Mouse (Mus musculus) forebrain, embryonic 12.5 days (tissue): ENCODE measurements at regions not wholly inside any gene's neighbourhood (a gene's known extent, or its start where the extent isn't known, plus 50 kb on each side); places are given as distances from the start of the nearest gene placed in this dataset.

Experiments
- ATAC-seq: fragments of 200-750 bp; cut with Nextera tagmentation; 2 replicates; pipeline ENCODE4 v1.8.0; 2017; ENCODE audit warnings: moderate TSS enrichment; ENCODE audit not compliant: low FRiP score
- H3K27ac ChIP-seq: fragments of 300-500 bp; sonication (generic); 2 replicates; pipeline ENCODE4 v1.5.1; 2016; ENCODE audit warnings: mild to moderate bottlenecking
- H3K27me3 ChIP-seq: fragments of 300-500 bp; sonication (generic); 2 replicates; pipeline ENCODE4 v1.6.1; 2016; ENCODE audit warnings: mild to moderate bottlenecking
- H3K36me3 ChIP-seq: fragments of 300-500 bp; sonication (generic); replicated peaks from 2 replicates; pipeline ENCODE4 v1.6.1; 2016; ENCODE audit warnings: mild to moderate bottlenecking
- H3K4me1 ChIP-seq: fragments of 300-500 bp; sonication (generic); 2 replicates; pipeline ENCODE4 v1.6.1; 2016
- H3K4me2 ChIP-seq: fragments of 300-500 bp; sonication (generic); 2 replicates; pipeline ENCODE4 v1.6.1; 2016; ENCODE audit warnings: mild to moderate bottlenecking, moderate library complexity
- H3K4me3 ChIP-seq: fragments of 300-500 bp; sonication (generic); replicated peaks from 2 replicates; pipeline ENCODE4 v1.5.1; 2016; ENCODE audit warnings: mild to moderate bottlenecking
- H3K9ac ChIP-seq: fragments of 300-500 bp; sonication (generic); 2 replicates; pipeline ENCODE4 v1.6.1; 2016; ENCODE audit warnings: mild to moderate bottlenecking
- H3K9me3 ChIP-seq: fragments of 300-500 bp; sonication (generic); 2 replicates; pipeline ENCODE4 v1.6.1; 2016
- WGBS: fragments of 180-500 bp; shearing (Covaris S2); methylation state at CpG from one replicate; pipeline ENCODE4 v1.1.7; 2016; 5-methylcytosine and 5-hydroxymethylcytosine counted together

- H3K4me2 ChIP-seq = no peak overlapping the region
- WGBS = 35% methylated on average over 6 of the region's 6 CpGs
- H3K4me1 ChIP-seq = peaks cover 6% of the 10 kb centered on the region; the same call in 1 of the 2 replicates
- no peaks in the 10 kb centered on the region for H3K36me3 ChIP-seq
- H3K4me3 ChIP-seq = no peak overlapping the region
- no peak overlapping the region for H3K27ac ChIP-seq
- no peaks in the 10 kb centered on the region for H3K9me3 ChIP-seq
- no peaks in the 10 kb centered on the region for H3K27me3 ChIP-seq
- ATAC-seq = no peak
- H3K9ac ChIP-seq = no peak overlapping the region
Measured at GRCm38 (mm10) chr2:45205756-45206155, 88.6 kb upstream of the Zeb2 start.

DNA sequence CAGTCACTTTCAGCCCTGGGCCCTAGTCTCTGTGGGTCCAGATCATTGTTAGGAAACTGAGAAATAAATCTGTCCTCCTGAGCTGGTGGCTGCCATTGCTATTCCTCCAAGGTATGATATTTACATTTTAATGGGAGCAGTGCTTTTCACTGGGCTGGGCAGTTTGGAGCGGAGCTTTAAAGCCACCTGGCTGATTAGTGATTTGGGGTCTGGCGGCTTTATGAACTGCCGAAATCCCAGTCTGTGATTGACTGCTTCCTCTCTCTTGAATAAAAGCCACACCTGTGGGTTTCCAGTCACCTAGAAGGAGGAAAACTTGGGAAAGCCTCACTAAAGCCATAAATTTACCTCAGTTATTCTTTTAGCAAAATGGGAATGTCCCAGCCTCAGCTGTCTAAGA lies 88.0 kb upstream of the Zeb2 start:
- WGBS = 47% methylated on average over 3 of the region's 3 CpGs
- ATAC-seq = no peak
- no peaks in the 10 kb centered on the region for H3K9me3 ChIP-seq
- H3K4me2 ChIP-seq = no peak overlapping the region
- H3K9ac ChIP-seq = no peak overlapping the region
- H3K27me3 ChIP-seq = no peaks in the 10 kb centered on the region
- H3K4me3 ChIP-seq = no peak overlapping the region
- H3K27ac ChIP-seq = no peak overlapping the region
- H3K4me1 ChIP-seq = peaks cover 6% of the 10 kb centered on the region; the same call in 1 of the 2 replicates
- no peaks in the 10 kb centered on the region for H3K36me3 ChIP-seq

GRCm38 (mm10) chr2:45197955-45198631 lies 80.9 kb upstream of the Zeb2 start:
- Histone ChIP-seq H3K9ac (no peak overlapping the region), H3K4me1 (no peaks in the 10 kb centered on the region), H3K4me3 (no peak overlapping the region), H3K27me3 (no peaks in the 10 kb centered on the region), H3K36me3 (no peaks in the 10 kb centered on the region), H3K27ac (no peak overlapping the region), H3K4me2 (no peak overlapping the region), H3K9me3 (no peaks in the 10 kb centered on the region)
- ATAC-seq = no peak
- 75% methylated on average over 13 of the region's 13 CpGs for WGBS

DNA sequence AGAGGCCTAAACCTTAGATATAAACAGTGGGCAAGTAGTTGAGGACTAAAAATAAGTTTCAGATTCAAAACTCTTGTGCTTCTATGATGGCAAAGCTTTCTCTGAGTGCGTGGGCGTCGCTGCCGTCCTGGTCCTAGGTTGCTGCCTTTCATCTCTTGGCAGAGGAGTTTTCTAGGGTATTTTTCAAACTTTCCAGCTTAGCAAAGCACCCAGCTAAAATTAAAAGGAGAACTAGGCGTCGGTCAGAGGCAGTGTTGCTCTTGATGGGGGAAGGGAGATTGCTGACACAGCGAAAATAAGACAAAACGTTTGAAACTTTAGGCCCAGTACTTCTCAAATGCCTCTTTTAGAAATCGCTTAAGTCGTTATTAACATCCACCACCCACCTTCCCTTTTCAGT lies 80.1 kb upstream of the Zeb2 start:
- 84% methylated on average over 10 of the region's 10 CpGs for WGBS
- Histone ChIP-seq H3K4me2 (no peak overlapping the region), H3K27ac (no peak overlapping the region), H3K4me1 (no peaks in the 10 kb centered on the region), H3K36me3 (no peaks in the 10 kb centered on the region), H3K27me3 (no peaks in the 10 kb centered on the region), H3K9me3 (no peaks in the 10 kb centered on the region), H3K4me3 (no peak overlapping the region), H3K9ac (no peak overlapping the region)
- ATAC-seq = no peak

DNA sequence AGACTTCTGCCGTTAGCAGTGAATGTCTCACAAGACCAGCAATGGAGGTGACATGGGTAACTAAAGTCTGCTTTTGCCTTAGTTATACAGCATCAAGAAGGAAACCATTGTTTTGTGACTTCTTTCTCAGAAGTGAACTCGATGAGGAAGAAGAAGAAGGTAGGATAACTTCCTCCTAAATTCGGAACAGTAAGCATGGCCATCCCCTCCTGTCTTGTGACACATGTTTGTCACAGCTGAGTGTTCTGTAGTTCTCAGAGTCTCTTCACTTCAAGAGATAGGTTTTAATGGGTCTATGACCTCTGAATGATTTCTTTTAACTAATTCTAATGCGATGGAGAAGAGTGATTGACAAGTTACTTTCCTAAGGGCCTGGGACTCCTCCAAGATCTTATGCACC lies 79.3 kb upstream of the Zeb2 start:
- Histone ChIP-seq H3K36me3 (no peaks in the 10 kb centered on the region), H3K27ac (no peak overlapping the region), H3K4me1 (no peaks in the 10 kb centered on the region), H3K4me2 (no peak overlapping the region), H3K4me3 (no peak overlapping the region), H3K9ac (no peak overlapping the region), H3K27me3 (no peaks in the 10 kb centered on the region), H3K9me3 (no peaks in the 10 kb centered on the region)
- no peak for ATAC-seq
- 95% methylated on average over 4 of the region's 4 CpGs for WGBS

DNA sequence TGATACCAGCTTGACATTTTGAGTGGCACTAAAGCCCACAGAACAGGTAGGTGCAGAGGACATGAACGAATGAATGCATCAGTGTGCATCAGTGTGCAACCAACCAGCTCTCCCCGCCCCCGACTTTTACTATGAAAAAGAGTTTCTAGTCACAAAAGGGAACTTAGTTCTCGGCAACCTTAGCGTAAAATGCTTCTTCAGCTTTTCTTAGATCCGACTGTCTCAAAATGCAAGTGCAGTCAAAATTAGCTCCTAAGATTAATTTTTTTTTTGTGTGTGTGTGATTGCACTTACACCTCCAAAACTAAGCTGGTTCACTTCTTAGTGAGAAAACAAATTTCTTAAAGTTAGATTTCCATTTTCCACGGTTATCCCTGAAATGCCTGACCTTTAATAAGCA lies 77.1 kb upstream of the Zeb2 start:
- 69% methylated on average over 7 of the region's 7 CpGs for WGBS
- no peak overlapping the region for H3K4me2 ChIP-seq

DNA sequence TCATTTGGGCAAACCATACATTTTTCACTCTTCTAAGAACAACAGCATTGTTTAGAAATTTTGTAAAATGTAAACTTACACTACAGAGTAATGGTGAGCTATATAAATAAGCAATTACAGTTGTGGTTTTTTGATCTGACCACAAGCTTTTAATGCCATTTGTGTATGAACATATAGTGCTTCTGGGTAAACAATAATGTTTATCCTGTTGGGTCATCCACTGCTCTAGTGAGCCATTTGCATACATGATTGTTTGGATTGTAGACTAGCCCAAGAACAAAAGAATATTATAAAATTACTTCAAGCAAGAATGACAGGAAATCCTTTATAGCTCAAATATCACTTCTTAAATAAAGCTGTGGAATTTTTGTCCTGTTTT lies 68.4 kb upstream of the Zeb2 start:
- Histone ChIP-seq H3K27me3 (no peaks in the 10 kb centered on the region), H3K9ac (no peak overlapping the region), H3K9me3 (no peaks in the 10 kb centered on the region), H3K36me3 (no peaks in the 10 kb centered on the region), H3K4me1 (peaks cover 22% of the 10 kb centered on the region), H3K27ac (peak overlapping the region; percentile 83; the same call in 1 of the 2 replicates), H3K4me2 (peak overlapping the region; percentile 41; the same call in 1 of the 2 replicates), H3K4me3 (no peak overlapping the region)
- ATAC-seq = no peak

More for the DNA sequence above, 77.1 kb upstream of the Zeb2 start:
- no peaks in the 10 kb centered on the region for H3K27me3 ChIP-seq
- H3K36me3 ChIP-seq = no peaks in the 10 kb centered on the region
- H3K9ac ChIP-seq = no peak overlapping the region
- no peaks in the 10 kb centered on the region for H3K4me1 ChIP-seq
- ATAC-seq = no peak
- H3K9me3 ChIP-seq = no peaks in the 10 kb centered on the region
- H3K4me3 ChIP-seq = no peak overlapping the region
- no peak overlapping the region for H3K27ac ChIP-seq

GRCm38 (mm10) chr2:45184704-45185620 lies 67.8 kb upstream of the Zeb2 start:
- Histone ChIP-seq H3K4me1 (peaks cover 22% of the 10 kb centered on the region), H3K9me3 (no peaks in the 10 kb centered on the region), H3K36me3 (no peaks in the 10 kb centered on the region), H3K9ac (no peak overlapping the region; the same call in 1 of the 2 replicates), H3K27me3 (peaks cover 3% of the 10 kb centered on the region; the same call in 1 of the 2 replicates), H3K4me2 (peak overlapping the region; percentile 41), H3K4me3 (peak overlapping the region; percentile 11; the same call in 1 of the 2 replicates), H3K27ac (peak overlapping the region; percentile 83)
- peak; percentile 60; the same call in 1 of the 2 replicates for ATAC-seq
- 6% methylated on average over 18 of the region's 18 CpGs for WGBS

DNA sequence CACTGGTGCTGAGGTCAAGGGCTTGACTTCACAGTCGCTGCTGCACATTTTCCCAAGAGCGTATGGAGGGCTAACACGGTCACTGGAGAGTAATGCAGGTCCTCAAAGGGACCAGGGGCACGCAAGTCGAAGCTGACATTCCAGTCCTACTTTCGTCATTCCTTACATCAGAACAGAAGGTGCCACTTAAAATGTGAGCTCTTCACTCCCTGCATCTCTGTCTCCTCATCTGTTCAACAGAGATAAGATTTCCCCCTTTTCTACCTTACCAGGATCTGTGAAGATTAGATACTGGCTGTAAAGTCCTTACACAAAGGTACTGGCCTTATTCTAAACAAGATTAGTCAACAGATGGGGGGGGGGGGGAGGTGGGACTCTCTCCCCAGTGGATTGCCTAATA lies 67.0 kb upstream of the Zeb2 start:
- Histone ChIP-seq H3K9ac (no peak overlapping the region), H3K9me3 (no peaks in the 10 kb centered on the region), H3K36me3 (no peaks in the 10 kb centered on the region), H3K4me3 (no peak overlapping the region), H3K27me3 (peaks cover 8% of the 10 kb centered on the region; the same call in 1 of the 2 replicates), H3K27ac (peak overlapping the region; percentile 61), H3K4me2 (peak overlapping the region; percentile 41; the same call in 1 of the 2 replicates), H3K4me1 (peaks cover 22% of the 10 kb centered on the region)
- WGBS = 16% methylated on average over 6 of the region's 6 CpGs
- ATAC-seq = no peak

DNA sequence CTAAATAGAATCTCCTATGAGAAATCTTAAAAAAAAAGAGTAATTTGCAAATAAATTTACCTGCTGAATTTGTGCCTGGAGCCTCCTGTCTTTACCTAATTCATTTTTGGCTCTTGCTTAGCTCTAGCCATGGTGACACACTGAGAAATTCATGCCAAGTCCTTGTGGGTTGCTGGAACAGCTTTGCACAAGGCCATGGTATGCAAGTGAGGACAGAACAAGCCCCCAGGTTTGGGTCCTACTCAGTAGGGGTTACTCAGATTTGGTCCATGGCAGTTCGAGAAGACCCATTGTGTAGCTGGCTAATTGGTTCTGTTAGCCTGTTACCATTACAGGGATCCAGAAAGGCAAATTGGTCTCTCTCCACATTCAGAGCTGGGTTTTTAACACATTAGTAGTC lies 65.7 kb upstream of the Zeb2 start:
- Histone ChIP-seq H3K27ac (no peak overlapping the region), H3K36me3 (no peaks in the 10 kb centered on the region), H3K27me3 (peaks cover 8% of the 10 kb centered on the region; the same call in 1 of the 2 replicates), H3K9me3 (no peaks in the 10 kb centered on the region), H3K4me2 (no peak overlapping the region), H3K9ac (no peak overlapping the region), H3K4me1 (peaks cover 26% of the 10 kb centered on the region), H3K4me3 (no peak overlapping the region)
- WGBS = 37% methylated on average over 1 of the region's 1 CpGs
- no peak for ATAC-seq

DNA sequence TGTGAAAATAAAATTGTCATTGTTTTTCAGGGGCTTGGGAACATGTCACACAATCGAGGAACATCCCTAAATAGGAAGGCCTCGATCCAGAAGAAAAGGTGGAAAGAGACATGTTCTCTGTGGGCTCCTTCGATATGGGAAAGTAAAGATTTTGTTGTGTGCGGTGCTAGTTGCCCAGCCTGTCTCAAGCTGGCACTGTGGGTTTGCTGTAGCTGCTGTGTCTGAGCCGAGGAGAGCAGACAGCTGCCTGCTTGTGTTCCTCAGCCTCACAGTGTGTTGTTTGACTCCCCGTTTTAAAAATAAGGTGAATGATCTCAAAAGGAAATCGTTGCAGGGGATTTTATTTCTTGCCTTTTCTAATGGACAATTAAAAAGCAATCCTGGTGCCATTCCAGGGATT lies 64.4 kb upstream of the Zeb2 start:
- Histone ChIP-seq H3K9ac (no peak overlapping the region), H3K9me3 (no peaks in the 10 kb centered on the region), H3K27me3 (peaks cover 8% of the 10 kb centered on the region; the same call in 1 of the 2 replicates), H3K4me2 (no peak overlapping the region), H3K27ac (no peak overlapping the region), H3K36me3 (no peaks in the 10 kb centered on the region), H3K4me1 (peaks cover 26% of the 10 kb centered on the region), H3K4me3 (no peak overlapping the region)
- no peak for ATAC-seq
- 55% methylated on average over 7 of the region's 7 CpGs for WGBS

DNA sequence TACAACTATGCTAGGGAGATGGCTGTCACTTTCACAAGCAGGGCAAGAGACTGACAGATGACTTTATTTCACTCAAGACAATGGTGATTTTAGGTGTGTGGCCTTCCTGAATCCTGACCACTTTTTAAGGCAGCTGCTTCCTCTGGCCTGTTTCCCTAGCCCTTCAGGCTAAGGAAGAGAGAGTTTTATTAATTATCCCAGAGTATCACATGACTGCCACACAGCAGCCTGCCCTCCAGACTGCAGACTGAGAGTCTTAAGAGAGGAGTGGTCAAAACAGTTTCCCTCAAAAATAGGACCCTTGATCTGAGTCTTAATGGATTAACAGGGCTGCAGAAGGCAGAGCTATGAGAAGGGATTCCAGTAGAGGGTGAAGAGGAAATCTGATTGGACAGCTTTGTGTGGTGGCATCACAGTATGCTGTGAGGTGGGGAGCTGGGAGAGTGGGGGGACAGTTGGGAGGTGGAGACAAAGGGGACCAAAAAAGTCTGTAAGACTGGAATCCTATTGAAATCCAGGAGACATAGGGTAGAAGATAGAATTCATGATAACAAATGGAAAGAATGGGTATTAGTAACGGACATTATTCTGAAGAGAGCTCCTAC lies 61.8 kb upstream of the Zeb2 start:
- Histone ChIP-seq H3K27me3 (peaks cover 8% of the 10 kb centered on the region; the same call in 1 of the 2 replicates), H3K27ac (no peak overlapping the region), H3K9ac (no peak overlapping the region), H3K4me1 (peaks cover 12% of the 10 kb centered on the region), H3K4me2 (no peak overlapping the region), H3K9me3 (no peaks in the 10 kb centered on the region), H3K4me3 (no peak overlapping the region), H3K36me3 (no peaks in the 10 kb centered on the region)
- no peak for ATAC-seq
- WGBS = 81% methylated on average over 1 of the region's 1 CpGs
